Mouse (Mus musculus) embryonic facial prominence, embryonic 13.5 days (tissue): ENCODE measurements around the gene Msi2. TPM values are rescaled to one million over a fixed set of nuclear protein-coding genes. Genes with fewer than 3 reads are reported as not detected.

Source experiments
- ATAC-seq: fragments of 200-750 bp; cut with Nextera tagmentation; 2 replicates; pipeline ENCODE4 v1.8.0; 2017; ENCODE audit warnings: low read depth; ENCODE audit not compliant: insufficient number of reproducible peaks, insufficient read depth, low FRiP score, low TSS enrichment
- H3K27ac ChIP-seq: fragments of 300-500 bp; sonication (generic); 2 replicates; pipeline ENCODE4 v1.5.1; 2015; ENCODE audit warnings: moderate library complexity, mild to moderate bottlenecking, inconsistent platforms
- H3K27me3 ChIP-seq: fragments of 300-500 bp; sonication (generic); 2 replicates; pipeline ENCODE4 v1.6.1; 2015; ENCODE audit warnings: mild to moderate bottlenecking, inconsistent platforms
- H3K36me3 ChIP-seq: fragments of 300-500 bp; sonication (generic); 2 replicates; pipeline ENCODE4 v1.6.1; 2015; ENCODE audit warnings: mild to moderate bottlenecking, inconsistent platforms
- H3K4me1 ChIP-seq: fragments of 300-500 bp; sonication (generic); 2 replicates; pipeline ENCODE4 v1.6.1; 2015; ENCODE audit warnings: inconsistent platforms
- H3K4me2 ChIP-seq: fragments of 300-500 bp; sonication (generic); 2 replicates; pipeline ENCODE4 v1.6.1; 2015; ENCODE audit warnings: moderate library complexity, mild to moderate bottlenecking, inconsistent platforms
- H3K4me3 ChIP-seq: fragments of 300-500 bp; sonication (generic); 2 replicates; pipeline ENCODE4 v1.5.1; 2015; ENCODE audit warnings: mild to moderate bottlenecking, inconsistent platforms
- H3K9ac ChIP-seq: fragments of 300-500 bp; sonication (generic); 2 replicates; pipeline ENCODE4 v1.6.1; 2015; ENCODE audit warnings: mild to moderate bottlenecking, inconsistent platforms
- H3K9me3 ChIP-seq: fragments of 300-500 bp; sonication (generic); 2 replicates; pipeline ENCODE4 v1.6.1; 2016; ENCODE audit warnings: inconsistent platforms
- WGBS: fragments of 180-500 bp; shearing (Covaris S2); methylation state at CpG from one replicate; pipeline ENCODE4 v1.1.7; 2015; ENCODE audit warnings: mixed read lengths; 5-methylcytosine and 5-hydroxymethylcytosine counted together
- polyA plus RNA-seq: library from polyadenylated mRNA; unstranded; fragments of >200 nt; fragmentation: Nextera tagmentation; extraction: Ambion mirVana; gene quantifications from 2 replicates; pipeline ENCODE4 v1.2.1, GENCODE M21; 2015

Gene Msi2
- polyA plus RNA-seq, 1 experiment from 2014 or later = 18.7 TPM

GRCm38 (mm10) chr11:88399028-88399427, 319.3 kb downstream of the Msi2 start:
- H3K4me1 ChIP-seq = peaks cover 55% of the 10 kb centered on the region
- H3K27me3 ChIP-seq = no peaks in the 10 kb centered on the region
- ATAC-seq = no peak
- H3K4me2 ChIP-seq = no peak overlapping the region
- H3K4me3 ChIP-seq = no peak overlapping the region
- peaks cover 5% of the 10 kb centered on the region; the same call in 1 of the 2 replicates for H3K36me3 ChIP-seq
- no peaks in the 10 kb centered on the region for H3K9me3 ChIP-seq
- WGBS = 53% methylated on average over 5 of the region's 5 CpGs
- H3K27ac ChIP-seq = no peak overlapping the region
- H3K9ac ChIP-seq = no peak overlapping the region

- no peaks in the 10 kb centered on the region for H3K9me3 ChIP-seq
- no peak for ATAC-seq
- H3K4me2 ChIP-seq = no peak overlapping the region
- H3K4me3 ChIP-seq = no peak overlapping the region
- no peak overlapping the region for H3K9ac ChIP-seq
- H3K27me3 ChIP-seq = no peaks in the 10 kb centered on the region
- 50% methylated on average over 8 of the region's 8 CpGs for WGBS
- H3K4me1 ChIP-seq = peaks cover 30% of the 10 kb centered on the region
- H3K36me3 ChIP-seq = peaks cover 11% of the 10 kb centered on the region; the same call in 1 of the 2 replicates
- H3K27ac ChIP-seq = peak overlapping the region; percentile 57
Observed at GRCm38 (mm10) chr11:88395076-88395990, 323.0 kb downstream of the Msi2 start.

GRCm38 (mm10) chr11:88394341-88395075, 323.8 kb downstream of the Msi2 start:
- H3K9ac ChIP-seq = no peak overlapping the region
- no peak overlapping the region for H3K4me3 ChIP-seq
- no peak for ATAC-seq
- no peak overlapping the region for H3K4me2 ChIP-seq
- 58% methylated on average over 19 of the region's 19 CpGs for WGBS
- no peaks in the 10 kb centered on the region for H3K27me3 ChIP-seq
- peaks cover 11% of the 10 kb centered on the region; the same call in 1 of the 2 replicates for H3K36me3 ChIP-seq
- H3K27ac ChIP-seq = peak overlapping the region; percentile 57
- H3K9me3 ChIP-seq = no peaks in the 10 kb centered on the region
- H3K4me1 ChIP-seq = peaks cover 24% of the 10 kb centered on the region

- Histone ChIP-seq H3K4me1 (peaks cover 16% of the 10 kb centered on the region), H3K27me3 (no peaks in the 10 kb centered on the region), H3K4me2 (no peak overlapping the region), H3K36me3 (peaks cover 11% of the 10 kb centered on the region; the same call in 1 of the 2 replicates), H3K4me3 (no peak overlapping the region), H3K9ac (no peak overlapping the region), H3K9me3 (no peaks in the 10 kb centered on the region), H3K27ac (no peak overlapping the region)
- no peak for ATAC-seq
- WGBS = 93% methylated on average over 10 of the region's 10 CpGs
Observed at GRCm38 (mm10) chr11:88392715-88393114, 325.6 kb downstream of the Msi2 start.

GRCm38 (mm10) chr11:88391181-88391814, 327.0 kb downstream of the Msi2 start:
- Histone ChIP-seq H3K4me2 (no peak overlapping the region), H3K9ac (no peak overlapping the region), H3K27ac (no peak overlapping the region), H3K9me3 (no peaks in the 10 kb centered on the region), H3K4me1 (peaks cover 16% of the 10 kb centered on the region), H3K4me3 (no peak overlapping the region), H3K36me3 (peaks cover 11% of the 10 kb centered on the region; the same call in 1 of the 2 replicates), H3K27me3 (no peaks in the 10 kb centered on the region)
- no peak for ATAC-seq
- 91% methylated on average over 8 of the region's 8 CpGs for WGBS

GRCm38 (mm10) chr11:88389530-88389929, 328.8 kb downstream of the Msi2 start:
- WGBS = 95% methylated on average over 6 of the region's 6 CpGs
- peaks cover 4% of the 10 kb centered on the region for H3K4me1 ChIP-seq

GRCm38 (mm10) chr11:88386916-88387315, 331.4 kb downstream of the Msi2 start:
- no peak overlapping the region for H3K9ac ChIP-seq
- H3K36me3 ChIP-seq = peaks cover 7% of the 10 kb centered on the region
- H3K9me3 ChIP-seq = no peaks in the 10 kb centered on the region
- no peak overlapping the region for H3K4me3 ChIP-seq
- H3K27me3 ChIP-seq = no peaks in the 10 kb centered on the region
- no peak overlapping the region for H3K4me2 ChIP-seq
- ATAC-seq = no peak
- no peak overlapping the region for H3K27ac ChIP-seq
- H3K4me1 ChIP-seq = no peaks in the 10 kb centered on the region
- 86% methylated on average over 4 of the region's 4 CpGs for WGBS

More at GRCm38 (mm10) chr11:88389530-88389929, 328.8 kb downstream of the Msi2 start:
- no peak for ATAC-seq
- no peak overlapping the region for H3K9ac ChIP-seq
- no peak overlapping the region for H3K4me2 ChIP-seq
- H3K27me3 ChIP-seq = no peaks in the 10 kb centered on the region
- no peaks in the 10 kb centered on the region for H3K9me3 ChIP-seq
- H3K4me3 ChIP-seq = no peak overlapping the region
- H3K36me3 ChIP-seq = peaks cover 18% of the 10 kb centered on the region
- no peak overlapping the region for H3K27ac ChIP-seq

- Histone ChIP-seq H3K27me3 (no peaks in the 10 kb centered on the region), H3K36me3 (peaks cover 12% of the 10 kb centered on the region), H3K9me3 (no peaks in the 10 kb centered on the region), H3K4me2 (no peak overlapping the region), H3K4me1 (no peaks in the 10 kb centered on the region; the same call in 1 of the 2 replicates), H3K4me3 (no peak overlapping the region), H3K9ac (no peak overlapping the region), H3K27ac (no peak overlapping the region)
- ATAC-seq = no peak
- WGBS = 83% methylated on average over 9 of the region's 9 CpGs
Observed at GRCm38 (mm10) chr11:88382449-88382848, 335.9 kb downstream of the Msi2 start.

GRCm38 (mm10) chr11:88381145-88381909, 337.0 kb downstream of the Msi2 start:
- Histone ChIP-seq H3K9ac (no peak overlapping the region), H3K4me1 (no peaks in the 10 kb centered on the region; the same call in 1 of the 2 replicates), H3K4me2 (no peak overlapping the region), H3K27me3 (no peaks in the 10 kb centered on the region), H3K36me3 (peaks cover 14% of the 10 kb centered on the region), H3K9me3 (no peaks in the 10 kb centered on the region), H3K4me3 (no peak overlapping the region), H3K27ac (no peak overlapping the region)
- ATAC-seq = no peak
- WGBS = 72% methylated on average over 12 of the region's 14 CpGs

- Histone ChIP-seq H3K27ac (no peak overlapping the region), H3K9ac (no peak overlapping the region), H3K4me3 (no peak overlapping the region), H3K4me1 (no peaks in the 10 kb centered on the region; the same call in 1 of the 2 replicates), H3K36me3 (peaks cover 7% of the 10 kb centered on the region), H3K4me2 (no peak overlapping the region), H3K9me3 (no peaks in the 10 kb centered on the region), H3K27me3 (no peaks in the 10 kb centered on the region)
- 70% methylated on average over 2 of the region's 2 CpGs for WGBS
- ATAC-seq = no peak
Observed at GRCm38 (mm10) chr11:88379635-88380034, 338.7 kb downstream of the Msi2 start.
